Mouse (Mus musculus) testis, adult 2 months (tissue): Measurements from ENCODE around the gene Emp1. TPM values are rescaled to one million over a fixed set of nuclear protein-coding genes. Genes with fewer than 3 reads are reported as not detected.

Experiments
- H3K27ac ChIP-seq: fragments of 200-500 bp; 2 replicates; pipeline ENCODE4 v1.5.1; 2012; ENCODE audit warnings: low read depth, low read length; ENCODE audit not compliant: control insufficient read depth, insufficient read depth
- H3K27me3 ChIP-seq: fragments of 200-500 bp; 2 replicates; pipeline ENCODE4 v1.6.1; 2012; ENCODE audit warnings: mild to moderate bottlenecking, low read length, moderate library complexity; ENCODE audit not compliant: control insufficient read depth, insufficient read depth
- H3K36me3 ChIP-seq: fragments of 200-500 bp; 2 replicates; pipeline ENCODE4 v1.6.1; 2012; ENCODE audit warnings: mild to moderate bottlenecking, low read length; ENCODE audit not compliant: control insufficient read depth, insufficient read depth
- H3K4me1 ChIP-seq: fragments of 200-500 bp; 2 replicates; pipeline ENCODE4 v1.6.1; 2012; ENCODE audit warnings: low read length; ENCODE audit not compliant: control insufficient read depth, insufficient read depth
- H3K4me3 ChIP-seq: fragments of 200-500 bp; 2 replicates; pipeline ENCODE4 v1.5.1; 2012; ENCODE audit warnings: low read depth, mild to moderate bottlenecking, low read length, moderate library complexity, mixed read lengths; ENCODE audit not compliant: control insufficient read depth
- CTCF ChIP-seq: fragments of 200-500 bp; IDR thresholded peaks from 2 replicates; pipeline ENCODE4 v1.5.1; 2012; ENCODE audit warnings: low read depth, mild to moderate bottlenecking, inconsistent platforms, low read length, moderate library complexity; ENCODE audit not compliant: control insufficient read depth, insufficient read depth, insufficient replicate concordance
- POLR2A ChIP-seq: fragments of 200-500 bp; IDR thresholded peaks from 2 replicates; pipeline ENCODE4 v1.6.1; 2012; ENCODE audit warnings: low read depth, mild to moderate bottlenecking, inconsistent platforms, low read length, moderate library complexity; ENCODE audit not compliant: control insufficient read depth
- polyA plus RNA-seq: library from polyadenylated mRNA; depleted of rRNA; stranded (reverse); fragments of >200 nt; gene quantifications from 2 replicates; pipeline ENCODE4 v1.2.3, GENCODE M21; 2012

Emp1 gene
- polyA plus RNA-seq, 1 experiment = 3.2 TPM

GRCm38 (mm10) chr6:135341076-135341378, 21.3 kb upstream of the Emp1 start:
- TF ChIP-seq POLR2A (no peak), CTCF (no peak)
- H3K4me1 ChIP-seq = no peaks in the 10 kb centered on the region
- no peak overlapping the region for H3K27ac ChIP-seq
- H3K27me3 ChIP-seq = no peaks in the 10 kb centered on the region
- no peak overlapping the region for H3K4me3 ChIP-seq
- H3K36me3 ChIP-seq = no peaks in the 10 kb centered on the region

- Histone ChIP-seq H3K27ac (no peak overlapping the region), H3K4me3 (no peak overlapping the region), H3K27me3 (no peaks in the 10 kb centered on the region), H3K36me3 (no peaks in the 10 kb centered on the region), H3K4me1 (no peaks in the 10 kb centered on the region)
- TF ChIP-seq CTCF (no peak), POLR2A (no peak)
Observed at GRCm38 (mm10) chr6:135351638-135352302, 10.6 kb upstream of the Emp1 start.

GRCm38 (mm10) chr6:135352537-135352936, 9.8 kb upstream of the Emp1 start:
- H3K27me3 ChIP-seq = no peaks in the 10 kb centered on the region
- H3K27ac ChIP-seq = no peak overlapping the region
- no peaks in the 10 kb centered on the region for H3K36me3 ChIP-seq
- no peaks in the 10 kb centered on the region for H3K4me1 ChIP-seq
- H3K4me3 ChIP-seq = no peak overlapping the region
- no peak for TF ChIP-seq CTCF
- TF ChIP-seq POLR2A = no peak

GRCm38 (mm10) chr6:135354953-135355352, 7.4 kb upstream of the Emp1 start:
- H3K4me3 ChIP-seq = no peak overlapping the region
- H3K27me3 ChIP-seq = no peaks in the 10 kb centered on the region
- no peak overlapping the region for H3K27ac ChIP-seq
- H3K36me3 ChIP-seq = no peaks in the 10 kb centered on the region
- TF ChIP-seq POLR2A (no peak), CTCF (no peak)
- H3K4me1 ChIP-seq = no peaks in the 10 kb centered on the region

- no peak overlapping the region for H3K27ac ChIP-seq
- no peaks in the 10 kb centered on the region for H3K36me3 ChIP-seq
- no peak for TF ChIP-seq POLR2A
- no peak for TF ChIP-seq CTCF
- no peaks in the 10 kb centered on the region for H3K27me3 ChIP-seq
- peaks cover 8% of the 10 kb centered on the region for H3K4me1 ChIP-seq
- H3K4me3 ChIP-seq = no peak overlapping the region
Observed at GRCm38 (mm10) chr6:135360331-135360730, 2.0 kb upstream of the Emp1 start.

- Histone ChIP-seq H3K36me3 (no peaks in the 10 kb centered on the region), H3K27ac (no peak overlapping the region), H3K4me3 (no peak overlapping the region), H3K4me1 (peaks cover 8% of the 10 kb centered on the region), H3K27me3 (no peaks in the 10 kb centered on the region)
- TF ChIP-seq CTCF (no peak), POLR2A (no peak)
Observed at GRCm38 (mm10) chr6:135362098-135362458, 267 bp upstream of the Emp1 start.

- Histone ChIP-seq H3K27me3 (no peaks in the 10 kb centered on the region), H3K4me3 (no peak overlapping the region), H3K4me1 (peaks cover 8% of the 10 kb centered on the region), H3K36me3 (no peaks in the 10 kb centered on the region), H3K27ac (no peak overlapping the region; the same call in 1 of the 2 replicates)
- TF ChIP-seq POLR2A = no peak
- no peak for TF ChIP-seq CTCF
Observed at GRCm38 (mm10) chr6:135363344-135364040, 1.1 kb downstream of the Emp1 start.
